Mouse (Mus musculus): ENCODE measurements at regions not wholly inside any gene's neighbourhood (a gene's known extent, or its start where the extent isn't known, plus 50 kb on each side); places are given as distances from the start of the nearest gene placed in this dataset.
A peak's percentile ranks its signal among the peaks of the same experiment; 100 is the strongest.

DNA sequence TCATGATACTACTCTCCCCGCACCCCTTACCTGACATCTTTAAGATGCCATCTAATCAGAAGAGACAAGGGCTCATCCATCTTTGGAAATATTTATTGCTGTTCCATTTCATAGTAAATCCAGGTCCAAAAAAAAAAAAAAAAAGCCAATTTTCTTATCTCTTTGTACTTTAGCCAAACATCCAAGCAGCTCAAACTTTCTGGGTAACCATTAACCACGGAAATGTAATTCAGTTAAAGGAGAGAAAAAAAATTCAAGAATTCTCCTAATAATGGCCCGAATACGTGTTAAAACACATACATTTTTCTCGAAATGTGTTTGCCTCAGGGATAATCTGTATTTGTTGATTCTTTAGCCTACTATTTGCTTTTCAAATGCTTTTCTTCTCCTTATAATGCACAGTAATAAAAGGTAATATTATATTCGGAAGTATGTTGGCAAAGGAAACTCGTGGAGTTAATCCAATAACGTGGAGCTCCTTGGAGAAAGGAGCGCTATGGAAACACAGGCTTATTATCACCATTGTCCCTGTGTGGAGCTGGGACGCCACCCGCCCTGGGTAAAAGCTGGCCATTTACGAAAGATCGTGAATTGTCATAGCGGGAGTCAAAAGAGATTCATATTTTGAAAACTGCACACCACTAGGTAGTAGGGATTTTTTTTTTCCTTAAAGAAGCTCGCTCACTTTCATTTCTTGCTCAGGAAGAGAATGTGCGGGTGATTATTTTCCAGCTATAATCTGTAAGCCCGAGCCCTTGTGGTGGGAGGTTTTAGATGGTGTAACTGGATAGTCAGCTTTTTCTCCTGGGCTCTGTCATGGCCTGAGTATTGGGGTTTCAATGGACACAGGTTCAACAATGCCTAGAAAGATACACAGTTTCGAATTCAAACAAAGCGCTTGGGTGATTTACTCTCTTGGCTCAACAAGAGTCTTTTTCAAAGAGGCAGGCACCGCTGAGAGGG lies 108.4 kb upstream of the Psmd7 start:
- Histone ChIP-seq H3K4me1 (ENCODE audit: control insufficient read depth, low read depth, low read length) (no peaks in the 10 kb centered on the region), H3K4me3 (ENCODE audit: low read depth, low read length) (no peak overlapping the region), H3K27ac (ENCODE audit: low read length) (peak overlapping the region; percentile 54), H3K36me3 (ENCODE audit: control insufficient read depth, insufficient read depth) (no peaks in the 10 kb centered on the region), H3K27me3 (ENCODE audit: control insufficient read depth, insufficient read depth, low read depth, low read length) (no peaks in the 10 kb centered on the region), H3K9ac (ENCODE audit: low read depth, low read length) (no peak overlapping the region), H3K9me3 (replicated peaks; ENCODE audit: control insufficient read depth, low read length) (no peaks in the 10 kb centered on the region), H3K4me2 (ENCODE audit: low read depth, low read length) (no peak overlapping the region)
- ATAC-seq (ENCODE audit: low read depth), result no peak
- 64% methylated on average over 20 of the region's 20 CpGs for WGBS (ENCODE audit: insufficient replicate concordance)

- 51% methylated on average over 7 of the region's 7 CpGs for WGBS (ENCODE audit: insufficient replicate concordance)
- H3K9ac ChIP-seq (ENCODE audit: low read depth, low read length), result no peak overlapping the region
- no peak for ATAC-seq (ENCODE audit: low read depth)
- H3K4me1 ChIP-seq (ENCODE audit: control insufficient read depth, low read depth, low read length), result no peaks in the 10 kb centered on the region
- no peaks in the 10 kb centered on the region for H3K36me3 ChIP-seq (ENCODE audit: control insufficient read depth, insufficient read depth)
- no peaks in the 10 kb centered on the region for H3K27me3 ChIP-seq (ENCODE audit: control insufficient read depth, insufficient read depth, low read depth, low read length)
- H3K4me2 ChIP-seq (ENCODE audit: low read depth, low read length), result no peak overlapping the region
- H3K9me3 ChIP-seq (replicated peaks; ENCODE audit: control insufficient read depth, low read length), result no peaks in the 10 kb centered on the region
- no peak overlapping the region for H3K4me3 ChIP-seq (ENCODE audit: low read depth, low read length)
- no peak overlapping the region for H3K27ac ChIP-seq (ENCODE audit: low read length)
These were observed 111.0 kb upstream of the Psmd7 start for GRCm38 (mm10) chr8:107699307-107699706.

DNA sequence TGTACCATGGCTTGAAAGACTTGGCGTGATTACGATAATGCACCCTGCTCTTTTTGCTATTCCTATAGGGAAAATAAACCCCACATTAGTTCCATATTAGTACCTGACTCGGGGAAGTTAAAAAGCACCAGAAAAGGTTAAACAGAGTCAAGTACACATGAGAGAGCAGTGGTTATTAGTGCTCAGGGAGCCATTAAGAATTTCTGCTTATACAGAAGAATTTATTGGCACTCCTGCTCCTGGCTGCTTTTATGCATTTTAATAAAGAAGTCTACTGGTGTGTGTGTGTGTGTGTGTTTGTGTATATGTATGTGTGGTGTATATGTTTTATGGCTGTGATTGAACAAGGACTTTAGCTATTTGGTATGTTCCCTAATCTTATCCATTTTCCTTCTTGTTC lies 111.5 kb upstream of the Psmd7 start:
- no peaks in the 10 kb centered on the region for H3K36me3 ChIP-seq (ENCODE audit: control insufficient read depth, insufficient read depth)
- no peak overlapping the region for H3K4me3 ChIP-seq (ENCODE audit: low read depth, low read length)
- no peaks in the 10 kb centered on the region for H3K9me3 ChIP-seq (replicated peaks; ENCODE audit: control insufficient read depth, low read length)
- H3K4me2 ChIP-seq (ENCODE audit: low read depth, low read length), result no peak overlapping the region
- H3K27me3 ChIP-seq (ENCODE audit: control insufficient read depth, insufficient read depth, low read depth, low read length), result no peaks in the 10 kb centered on the region
- H3K9ac ChIP-seq (ENCODE audit: low read depth, low read length), result no peak overlapping the region
- ATAC-seq (ENCODE audit: low read depth), result no peak
- no peak overlapping the region for H3K27ac ChIP-seq (ENCODE audit: low read length)
- 64% methylated on average over 3 of the region's 3 CpGs for WGBS (ENCODE audit: insufficient replicate concordance)
- no peaks in the 10 kb centered on the region for H3K4me1 ChIP-seq (ENCODE audit: control insufficient read depth, low read depth, low read length)

GRCm38 (mm10) chr8:107715901-107716300 lies 127.6 kb upstream of the Psmd7 start:
- H3K9ac ChIP-seq (ENCODE audit: low read depth, low read length), result no peak overlapping the region
- no peak overlapping the region for H3K4me2 ChIP-seq (ENCODE audit: low read depth, low read length)
- H3K4me1 ChIP-seq (ENCODE audit: control insufficient read depth, low read depth, low read length), result no peaks in the 10 kb centered on the region
- no peaks in the 10 kb centered on the region for H3K27me3 ChIP-seq (ENCODE audit: control insufficient read depth, insufficient read depth, low read depth, low read length)
- 70% methylated on average over 10 of the region's 10 CpGs for WGBS (ENCODE audit: insufficient replicate concordance)
- ATAC-seq (ENCODE audit: low read depth), result no peak
- no peak overlapping the region for H3K27ac ChIP-seq (ENCODE audit: low read length)
- H3K4me3 ChIP-seq (ENCODE audit: low read depth, low read length), result no peak overlapping the region
- no peaks in the 10 kb centered on the region for H3K9me3 ChIP-seq (replicated peaks; ENCODE audit: control insufficient read depth, low read length)
- H3K36me3 ChIP-seq (ENCODE audit: control insufficient read depth, insufficient read depth), result no peaks in the 10 kb centered on the region

GRCm38 (mm10) chr8:107717856-107718255 lies 129.6 kb upstream of the Psmd7 start:
- H3K27me3 ChIP-seq (ENCODE audit: control insufficient read depth, insufficient read depth, low read depth, low read length), result no peaks in the 10 kb centered on the region
- no peak for ATAC-seq (ENCODE audit: low read depth)
- H3K4me3 ChIP-seq (ENCODE audit: low read depth, low read length), result no peak overlapping the region
- no peak overlapping the region for H3K4me2 ChIP-seq (ENCODE audit: low read depth, low read length)
- no peak overlapping the region for H3K27ac ChIP-seq (ENCODE audit: low read length)
- no peaks in the 10 kb centered on the region for H3K4me1 ChIP-seq (ENCODE audit: control insufficient read depth, low read depth, low read length)
- no peaks in the 10 kb centered on the region for H3K9me3 ChIP-seq (replicated peaks; ENCODE audit: control insufficient read depth, low read length)
- 78% methylated on average over 13 of the region's 13 CpGs for WGBS (ENCODE audit: insufficient replicate concordance)
- no peaks in the 10 kb centered on the region for H3K36me3 ChIP-seq (ENCODE audit: control insufficient read depth, insufficient read depth)
- no peak overlapping the region for H3K9ac ChIP-seq (ENCODE audit: low read depth, low read length)

GRCm38 (mm10) chr8:107719656-107720055 lies 131.4 kb upstream of the Psmd7 start:
- no peaks in the 10 kb centered on the region for H3K27me3 ChIP-seq (ENCODE audit: control insufficient read depth, insufficient read depth, low read depth, low read length)
- H3K36me3 ChIP-seq (ENCODE audit: control insufficient read depth, insufficient read depth), result no peaks in the 10 kb centered on the region
- no peak overlapping the region for H3K4me2 ChIP-seq (ENCODE audit: low read depth, low read length)
- no peak overlapping the region for H3K4me3 ChIP-seq (ENCODE audit: low read depth, low read length)
- H3K27ac ChIP-seq (ENCODE audit: low read length), result no peak overlapping the region
- WGBS (ENCODE audit: insufficient replicate concordance), result 46% methylated on average over 3 of the region's 3 CpGs
- no peak for ATAC-seq (ENCODE audit: low read depth)
- H3K9me3 ChIP-seq (replicated peaks; ENCODE audit: control insufficient read depth, low read length), result no peaks in the 10 kb centered on the region
- no peak overlapping the region for H3K9ac ChIP-seq (ENCODE audit: low read depth, low read length)
- no peaks in the 10 kb centered on the region for H3K4me1 ChIP-seq (ENCODE audit: control insufficient read depth, low read depth, low read length)

- 73% methylated on average over 1 of the region's 1 CpGs for WGBS (ENCODE audit: insufficient replicate concordance)
- Histone ChIP-seq H3K4me1 (ENCODE audit: control insufficient read depth, low read depth, low read length) (no peaks in the 10 kb centered on the region), H3K9ac (ENCODE audit: low read depth, low read length) (no peak overlapping the region), H3K9me3 (replicated peaks; ENCODE audit: control insufficient read depth, low read length) (no peaks in the 10 kb centered on the region), H3K4me2 (ENCODE audit: low read depth, low read length) (no peak overlapping the region), H3K27ac (ENCODE audit: low read length) (no peak overlapping the region), H3K4me3 (ENCODE audit: low read depth, low read length) (no peak overlapping the region), H3K36me3 (ENCODE audit: control insufficient read depth, insufficient read depth) (no peaks in the 10 kb centered on the region), H3K27me3 (ENCODE audit: control insufficient read depth, insufficient read depth, low read depth, low read length) (no peaks in the 10 kb centered on the region)
- ATAC-seq (ENCODE audit: low read depth), result no peak
These were observed 138.5 kb upstream of the Psmd7 start for GRCm38 (mm10) chr8:107726716-107727115.

DNA sequence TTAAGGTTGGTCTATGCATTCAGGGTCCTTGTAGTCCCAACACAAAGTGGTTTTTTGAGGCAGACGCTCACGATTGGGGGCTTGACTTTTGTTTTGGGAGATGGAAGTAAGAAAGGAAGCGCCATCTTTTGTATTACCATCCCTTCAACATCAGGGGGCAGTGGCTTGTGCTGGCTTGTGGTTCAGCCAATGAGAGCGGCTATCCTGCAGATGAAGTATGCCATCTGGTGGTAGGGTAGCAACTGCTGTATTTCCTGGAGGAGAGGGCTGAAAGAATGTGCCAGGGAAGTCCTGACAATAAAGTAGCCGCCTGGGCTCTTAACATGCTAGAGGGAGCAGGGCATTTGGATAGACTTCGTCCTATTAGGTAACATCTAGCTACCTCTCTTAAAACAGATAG lies 139.0 kb upstream of the Psmd7 start:
- Histone ChIP-seq H3K27me3 (ENCODE audit: control insufficient read depth, insufficient read depth, low read depth, low read length) (no peaks in the 10 kb centered on the region), H3K4me1 (ENCODE audit: control insufficient read depth, low read depth, low read length) (no peaks in the 10 kb centered on the region), H3K4me3 (ENCODE audit: low read depth, low read length) (no peak overlapping the region), H3K9me3 (replicated peaks; ENCODE audit: control insufficient read depth, low read length) (no peaks in the 10 kb centered on the region), H3K4me2 (ENCODE audit: low read depth, low read length) (no peak overlapping the region), H3K9ac (ENCODE audit: low read depth, low read length) (no peak overlapping the region), H3K36me3 (ENCODE audit: control insufficient read depth, insufficient read depth) (no peaks in the 10 kb centered on the region), H3K27ac (ENCODE audit: low read length) (no peak overlapping the region)
- no peak for ATAC-seq (ENCODE audit: low read depth)
- WGBS (ENCODE audit: insufficient replicate concordance), result 67% methylated on average over 6 of the region's 6 CpGs

DNA sequence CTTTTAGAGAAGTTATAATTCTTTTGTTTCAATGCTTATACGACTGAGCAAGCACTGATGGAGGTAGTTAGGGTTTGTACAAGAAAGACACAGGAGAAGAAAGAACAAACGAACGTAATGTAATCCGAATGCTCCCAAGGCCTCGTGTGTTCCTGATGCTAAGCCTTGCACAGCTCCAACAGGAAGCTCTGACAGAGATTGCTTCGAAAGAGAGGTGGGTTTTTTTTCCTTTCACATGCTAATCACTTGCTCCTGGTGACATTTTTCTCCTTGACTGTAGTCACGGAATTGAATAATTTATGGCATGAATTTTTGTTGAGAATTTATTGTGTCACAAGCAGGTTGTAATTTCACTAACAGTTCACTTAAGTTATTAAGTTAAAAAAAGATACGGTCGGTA lies 150.8 kb upstream of the Psmd7 start:
- no peak for ATAC-seq (ENCODE audit: low read depth)
- WGBS (ENCODE audit: insufficient replicate concordance), result 63% methylated on average over 9 of the region's 9 CpGs

More for the DNA sequence above, 150.8 kb upstream of the Psmd7 start:
- H3K27ac ChIP-seq (ENCODE audit: low read length), result no peak overlapping the region
- no peaks in the 10 kb centered on the region for H3K4me1 ChIP-seq (ENCODE audit: control insufficient read depth, low read depth, low read length)
- no peak overlapping the region for H3K4me3 ChIP-seq (ENCODE audit: low read depth, low read length)
- H3K36me3 ChIP-seq (ENCODE audit: control insufficient read depth, insufficient read depth), result no peaks in the 10 kb centered on the region
- no peaks in the 10 kb centered on the region for H3K27me3 ChIP-seq (ENCODE audit: control insufficient read depth, insufficient read depth, low read depth, low read length)
- no peaks in the 10 kb centered on the region for H3K9me3 ChIP-seq (replicated peaks; ENCODE audit: control insufficient read depth, low read length)
- no peak overlapping the region for H3K9ac ChIP-seq (ENCODE audit: low read depth, low read length)
- no peak overlapping the region for H3K4me2 ChIP-seq (ENCODE audit: low read depth, low read length)
